In genomic region chr5:107798290-107798689, GRCm38 (mm10) we compare ENCODE assay signal across 2 mouse cellular contexts.
TF ChIP-seq lines count a peak whose summit lies in the region.

No protein-coding gene starts in this region.

TF ChIP-seq in CH12.LX, 34 proteins besides CTCF, POLR2A, EP300 and RAD21 (continued from another document):
- TF ChIP-seq MAX (IDR thresholded peaks at IDR 0.05; ENCODE audit: low read length) = no peak

TF ChIP-seq in MEL, 35 proteins besides CTCF, POLR2A, EP300 and RAD21 (continued from another document):
- TF ChIP-seq MAFK (IDR thresholded peaks at IDR 0.05; ENCODE audit: borderline replicate concordance, low read depth, low read length) (0 out of 2 replicates have a peak, but pooled peaks have one; percentile 31), CHD1 (IDR thresholded peaks at IDR 0.05; ENCODE audit: low read depth, low read length) (no peak), ETS1 (IDR thresholded peaks at IDR 0.05; ENCODE audit: low read depth, low read length) (no peak), SIN3A (IDR thresholded peaks at IDR 0.05; ENCODE audit: low read length) (no peak)
